Mouse (Mus musculus): ENCODE measurements at regions not wholly inside any gene's neighbourhood (a gene's known extent, or its start where the extent isn't known, plus 50 kb on each side); places are given as distances from the start of the nearest gene placed in this dataset.

DNA sequence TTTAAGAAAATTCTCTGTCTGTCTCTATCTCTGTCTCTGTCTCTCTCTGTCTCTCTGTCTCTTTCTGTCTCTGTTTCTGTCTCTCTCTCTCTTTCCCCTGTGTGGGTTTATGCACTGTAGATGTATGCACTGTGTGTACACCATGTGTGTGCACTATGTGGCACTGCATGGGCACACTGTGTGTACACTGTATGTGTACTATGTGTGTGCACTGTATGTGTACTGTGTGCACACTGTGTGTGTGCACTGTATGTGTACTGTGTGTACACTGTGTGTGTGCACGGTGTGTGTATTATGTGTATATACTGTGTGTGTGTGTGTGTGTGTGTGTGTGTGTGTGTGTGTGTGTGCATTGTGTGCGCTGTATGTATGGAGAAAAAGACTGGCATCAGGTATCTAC lies 281.5 kb upstream of the Dynlrb2 start:
- no peak for DNase-seq (ENCODE audit: extremely low read depth, low read depth, low spot score)
- no peaks in the 10 kb centered on the region for H3K36me3 ChIP-seq (ENCODE audit: control insufficient read depth, insufficient read depth, low read length)
- WGBS = 93% methylated on average over 2 of the region's 2 CpGs
- no peak overlapping the region for H3K4me3 ChIP-seq (ENCODE audit: insufficient read depth, low read depth, low read length)
- H3K4me1 ChIP-seq (ENCODE audit: control insufficient read depth, insufficient read depth, low read length) = no peaks in the 10 kb centered on the region
- no peak for TF ChIP-seq CTCF (IDR thresholded peaks at IDR 0.05; ENCODE audit: low read depth, low read length)
- no peak for TF ChIP-seq POLR2A (IDR thresholded peaks at IDR 0.05; ENCODE audit: extremely low read depth, insufficient read depth, low read length)
- H3K9ac ChIP-seq (ENCODE audit: low read depth, low read length) = no peak overlapping the region
- H3K27ac ChIP-seq (replicated peaks; ENCODE audit: insufficient read depth, low read depth, low read length) = no peak overlapping the region
- no peaks in the 10 kb centered on the region for H3K27me3 ChIP-seq (ENCODE audit: control insufficient read depth, insufficient read depth, low read length)
- H3K79me2 ChIP-seq (ENCODE audit: control insufficient read depth, insufficient read depth, low read length) = no peaks in the 10 kb centered on the region

DNA sequence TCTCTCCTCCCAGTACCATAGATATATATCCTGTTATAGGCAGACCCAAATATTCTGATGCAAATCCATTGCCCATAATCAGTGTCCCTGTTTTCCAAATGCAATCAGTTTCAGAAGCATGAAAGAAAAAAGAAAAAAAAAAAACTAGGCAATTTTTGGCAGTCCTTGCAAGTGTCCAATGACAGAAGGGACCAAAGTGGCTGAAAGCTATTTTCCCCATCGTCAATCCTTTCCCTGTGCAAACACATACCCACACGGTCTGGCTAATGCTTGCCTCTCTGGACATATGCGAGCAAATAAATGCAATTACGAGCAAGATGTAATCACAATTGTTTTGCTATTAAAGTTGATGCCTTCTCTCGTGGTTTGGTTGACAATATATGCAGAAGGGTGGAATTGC lies 288.9 kb upstream of the Dynlrb2 start:
- WGBS = 66% methylated on average over 5 of the region's 5 CpGs

DNA sequence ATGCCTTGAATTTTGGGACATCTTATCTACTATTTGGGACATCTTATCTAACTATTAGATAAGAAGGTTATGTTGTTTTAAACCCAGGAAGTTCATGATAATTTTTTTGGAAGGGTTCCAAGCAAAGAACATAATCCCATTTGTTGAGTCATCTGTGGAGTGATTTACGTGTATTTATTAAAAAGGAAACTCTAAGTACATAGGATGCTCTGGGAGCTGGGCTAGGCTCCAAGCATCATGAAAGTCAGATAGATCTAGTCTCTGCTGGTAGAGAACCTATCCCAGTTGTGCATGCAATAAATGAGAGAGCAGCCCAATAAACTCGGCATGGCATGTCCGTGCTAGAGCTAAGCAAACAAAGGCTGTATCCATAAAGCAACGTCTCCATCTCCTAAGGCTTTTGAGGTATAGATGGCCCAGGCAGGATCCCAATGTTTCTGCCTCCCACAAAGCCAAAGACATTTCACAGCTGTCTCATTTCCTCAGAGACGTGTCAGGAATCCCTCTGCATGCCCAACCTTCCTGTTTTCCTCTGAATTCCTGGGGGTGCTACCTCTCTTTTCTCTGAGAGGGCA lies 289.4 kb upstream of the Dynlrb2 start:
- WGBS = 59% methylated on average over 5 of the region's 5 CpGs
- no peaks in the 10 kb centered on the region for H3K27me3 ChIP-seq (ENCODE audit: control insufficient read depth, insufficient read depth, low read length)
- H3K4me3 ChIP-seq (ENCODE audit: insufficient read depth, low read depth, low read length) = no peak overlapping the region
- H3K9ac ChIP-seq (ENCODE audit: low read depth, low read length) = no peak overlapping the region
- no peak for DNase-seq (ENCODE audit: extremely low read depth, low read depth, low spot score)
- TF ChIP-seq CTCF (IDR thresholded peaks at IDR 0.05; ENCODE audit: low read depth, low read length) = no peak
- TF ChIP-seq POLR2A (IDR thresholded peaks at IDR 0.05; ENCODE audit: extremely low read depth, insufficient read depth, low read length) = no peak
- H3K79me2 ChIP-seq (ENCODE audit: control insufficient read depth, insufficient read depth, low read length) = no peaks in the 10 kb centered on the region
- H3K4me1 ChIP-seq (ENCODE audit: control insufficient read depth, insufficient read depth, low read length) = no peaks in the 10 kb centered on the region
- no peak overlapping the region for H3K27ac ChIP-seq (replicated peaks; ENCODE audit: insufficient read depth, low read depth, low read length)
- no peaks in the 10 kb centered on the region for H3K36me3 ChIP-seq (ENCODE audit: control insufficient read depth, insufficient read depth, low read length)

More for the DNA sequence above, 288.9 kb upstream of the Dynlrb2 start:
- no peaks in the 10 kb centered on the region for H3K79me2 ChIP-seq (ENCODE audit: control insufficient read depth, insufficient read depth, low read length)
- no peaks in the 10 kb centered on the region for H3K36me3 ChIP-seq (ENCODE audit: control insufficient read depth, insufficient read depth, low read length)
- H3K4me3 ChIP-seq (ENCODE audit: insufficient read depth, low read depth, low read length) = no peak overlapping the region
- no peak for TF ChIP-seq POLR2A (IDR thresholded peaks at IDR 0.05; ENCODE audit: extremely low read depth, insufficient read depth, low read length)
- TF ChIP-seq CTCF (IDR thresholded peaks at IDR 0.05; ENCODE audit: low read depth, low read length) = no peak
- H3K27me3 ChIP-seq (ENCODE audit: control insufficient read depth, insufficient read depth, low read length) = no peaks in the 10 kb centered on the region
- H3K9ac ChIP-seq (ENCODE audit: low read depth, low read length) = no peak overlapping the region
- H3K4me1 ChIP-seq (ENCODE audit: control insufficient read depth, insufficient read depth, low read length) = no peaks in the 10 kb centered on the region
- no peak for DNase-seq (ENCODE audit: extremely low read depth, low read depth, low spot score)
- H3K27ac ChIP-seq (replicated peaks; ENCODE audit: insufficient read depth, low read depth, low read length) = no peak overlapping the region

DNA sequence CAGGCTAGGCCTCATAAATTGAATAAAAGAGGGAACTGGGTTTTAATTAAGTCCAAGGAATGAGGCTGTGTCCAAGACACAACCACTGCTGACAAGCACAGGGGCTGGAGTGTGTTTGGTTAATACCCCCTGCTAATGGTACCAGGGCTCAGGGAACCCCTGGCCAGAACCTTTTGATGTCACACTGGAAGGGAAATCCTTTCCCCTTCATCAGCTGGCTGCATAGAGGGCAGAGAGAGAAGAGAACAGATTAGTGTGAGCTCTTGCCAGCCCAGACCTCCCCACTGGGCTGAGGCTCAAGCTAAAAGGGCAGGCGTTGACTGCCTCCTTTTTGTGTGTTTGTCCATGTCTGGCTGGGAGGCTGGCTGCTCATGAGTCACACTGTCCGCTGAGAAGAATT lies 301.1 kb upstream of the Dynlrb2 start:
- H3K4me1 ChIP-seq (ENCODE audit: control insufficient read depth, insufficient read depth, low read length) = no peaks in the 10 kb centered on the region
- no peaks in the 10 kb centered on the region for H3K79me2 ChIP-seq (ENCODE audit: control insufficient read depth, insufficient read depth, low read length)
- H3K27ac ChIP-seq (replicated peaks; ENCODE audit: insufficient read depth, low read depth, low read length) = no peak overlapping the region
- no peaks in the 10 kb centered on the region for H3K36me3 ChIP-seq (ENCODE audit: control insufficient read depth, insufficient read depth, low read length)
- H3K9ac ChIP-seq (ENCODE audit: low read depth, low read length) = no peak overlapping the region
- WGBS = 83% methylated on average over 2 of the region's 2 CpGs
- no peaks in the 10 kb centered on the region for H3K27me3 ChIP-seq (ENCODE audit: control insufficient read depth, insufficient read depth, low read length)
- no peak for DNase-seq (ENCODE audit: extremely low read depth, low read depth, low spot score)
- H3K4me3 ChIP-seq (ENCODE audit: insufficient read depth, low read depth, low read length) = no peak overlapping the region
- TF ChIP-seq POLR2A (IDR thresholded peaks at IDR 0.05; ENCODE audit: extremely low read depth, insufficient read depth, low read length) (no peak), CTCF (IDR thresholded peaks at IDR 0.05; ENCODE audit: low read depth, low read length) (no peak)

DNA sequence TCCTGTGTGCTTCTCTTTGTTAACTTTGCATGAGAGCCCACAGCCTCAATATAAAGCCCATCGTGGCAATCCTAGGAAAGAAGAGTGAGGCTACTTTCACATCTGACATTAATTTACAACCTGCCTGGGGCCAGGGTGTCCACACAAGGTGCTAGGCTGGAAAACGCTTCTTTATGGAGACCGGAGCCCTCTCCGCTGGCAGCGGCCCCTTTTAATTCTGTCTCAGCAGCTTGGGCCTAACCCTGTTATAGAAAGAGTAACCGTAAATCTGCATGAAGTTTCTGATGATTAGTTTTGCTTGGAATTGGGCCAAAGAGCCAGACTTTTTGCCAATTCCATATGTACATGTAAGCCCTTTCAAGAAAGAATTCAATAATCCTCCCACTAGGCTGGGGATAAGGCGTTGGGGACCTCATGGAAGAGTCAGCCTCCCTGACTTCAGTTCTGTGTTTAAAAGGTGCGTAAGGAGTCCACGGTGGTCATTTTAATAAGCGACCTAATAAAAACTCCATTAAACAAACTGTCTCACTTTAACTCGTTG lies 304.2 kb upstream of the Dynlrb2 start:
- H3K27ac ChIP-seq (replicated peaks; ENCODE audit: insufficient read depth, low read depth, low read length) = no peak overlapping the region
- WGBS = 92% methylated on average over 11 of the region's 11 CpGs

DNA sequence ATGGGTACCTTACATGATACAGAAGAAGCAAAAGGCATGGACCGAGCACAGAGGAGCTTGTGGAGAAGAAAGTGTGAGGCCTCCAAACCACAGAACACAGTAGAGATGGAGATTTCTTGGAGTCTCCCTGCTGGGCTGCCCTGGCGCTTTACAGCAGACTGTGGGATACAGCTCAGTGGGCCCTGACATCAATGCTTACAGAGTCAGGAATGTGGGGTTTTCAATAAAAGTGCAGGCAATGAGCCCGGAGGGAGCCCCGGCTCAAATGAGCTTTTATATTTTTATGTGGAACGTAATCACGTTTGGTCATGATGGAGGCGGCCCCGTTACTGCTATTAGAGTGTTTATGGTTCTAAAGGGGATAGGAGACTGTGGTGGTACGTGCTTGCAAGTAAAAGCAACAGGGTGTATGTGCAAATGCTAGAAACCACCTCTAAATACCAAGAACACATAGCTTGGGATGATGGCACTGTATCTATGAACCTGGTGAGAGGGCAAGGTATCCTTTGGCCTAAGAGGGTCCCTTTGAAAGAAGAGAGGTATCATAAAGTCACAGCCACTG lies 308.1 kb upstream of the Dynlrb2 start:
- no peaks in the 10 kb centered on the region for H3K79me2 ChIP-seq (ENCODE audit: control insufficient read depth, insufficient read depth, low read length)
- no peaks in the 10 kb centered on the region for H3K4me1 ChIP-seq (ENCODE audit: control insufficient read depth, insufficient read depth, low read length)
- H3K36me3 ChIP-seq (ENCODE audit: control insufficient read depth, insufficient read depth, low read length) = no peaks in the 10 kb centered on the region
- no peak for TF ChIP-seq POLR2A (IDR thresholded peaks at IDR 0.05; ENCODE audit: extremely low read depth, insufficient read depth, low read length)
- TF ChIP-seq CTCF (IDR thresholded peaks at IDR 0.05; ENCODE audit: low read depth, low read length) = no peak
- no peak overlapping the region for H3K4me3 ChIP-seq (ENCODE audit: insufficient read depth, low read depth, low read length)
- DNase-seq (ENCODE audit: extremely low read depth, low read depth, low spot score) = no peak
- no peak overlapping the region for H3K27ac ChIP-seq (replicated peaks; ENCODE audit: insufficient read depth, low read depth, low read length)
- no peaks in the 10 kb centered on the region for H3K27me3 ChIP-seq (ENCODE audit: control insufficient read depth, insufficient read depth, low read length)
- WGBS = 90% methylated on average over 9 of the region's 9 CpGs
- no peak overlapping the region for H3K9ac ChIP-seq (ENCODE audit: low read depth, low read length)

More for the DNA sequence above, 304.2 kb upstream of the Dynlrb2 start:
- Histone ChIP-seq H3K4me3 (ENCODE audit: insufficient read depth, low read depth, low read length) (no peak overlapping the region), H3K9ac (ENCODE audit: low read depth, low read length) (no peak overlapping the region), H3K27me3 (ENCODE audit: control insufficient read depth, insufficient read depth, low read length) (no peaks in the 10 kb centered on the region), H3K36me3 (ENCODE audit: control insufficient read depth, insufficient read depth, low read length) (no peaks in the 10 kb centered on the region), H3K4me1 (ENCODE audit: control insufficient read depth, insufficient read depth, low read length) (no peaks in the 10 kb centered on the region), H3K79me2 (ENCODE audit: control insufficient read depth, insufficient read depth, low read length) (no peaks in the 10 kb centered on the region)
- no peak for DNase-seq (ENCODE audit: extremely low read depth, low read depth, low spot score)
- TF ChIP-seq CTCF (IDR thresholded peaks at IDR 0.05; ENCODE audit: low read depth, low read length) (no peak), POLR2A (IDR thresholded peaks at IDR 0.05; ENCODE audit: extremely low read depth, insufficient read depth, low read length) (no peak)

Data from liver, adult 2 months (tissue).